Mouse (Mus musculus): ENCODE measurements at regions not wholly inside any gene's neighbourhood (a gene's known extent, or its start where the extent isn't known, plus 50 kb on each side); places are given as distances from the start of the nearest gene placed in this dataset.
"Not testable (repeated sequence)": the region's sequence is repeated elsewhere in the genome, so short reads cannot be mapped to it uniquely, and the experiment has no call there.

- in situ Hi-C loops (cut with MboI, MseI), result no loop called here
These were observed 156.2 kb downstream of the Enc1 start for GRCm38 (mm10) chr13:97396899-97397640.

DNA sequence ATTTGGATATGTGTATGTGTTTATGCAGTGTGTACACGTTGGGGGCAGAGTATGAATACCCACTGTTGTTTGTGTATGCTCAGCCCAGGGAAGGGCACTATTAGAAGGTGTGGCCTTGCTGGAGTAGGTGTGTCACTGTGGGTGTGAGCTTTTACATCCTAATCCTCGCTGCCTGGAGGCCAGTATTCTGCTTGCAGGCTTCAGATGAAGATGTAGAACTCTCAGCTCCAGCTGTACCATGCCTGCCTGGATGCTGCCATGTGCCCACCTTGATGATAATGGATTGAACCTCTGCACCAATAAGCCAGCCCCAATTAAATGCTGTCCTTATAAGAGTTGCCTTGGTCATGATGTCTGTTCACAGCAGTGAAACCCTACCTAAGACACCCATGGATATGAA lies 155.4 kb downstream of the Enc1 start:
- in situ Hi-C loops (cut with MboI, MseI), result not testable (repeated sequence)

DNA sequence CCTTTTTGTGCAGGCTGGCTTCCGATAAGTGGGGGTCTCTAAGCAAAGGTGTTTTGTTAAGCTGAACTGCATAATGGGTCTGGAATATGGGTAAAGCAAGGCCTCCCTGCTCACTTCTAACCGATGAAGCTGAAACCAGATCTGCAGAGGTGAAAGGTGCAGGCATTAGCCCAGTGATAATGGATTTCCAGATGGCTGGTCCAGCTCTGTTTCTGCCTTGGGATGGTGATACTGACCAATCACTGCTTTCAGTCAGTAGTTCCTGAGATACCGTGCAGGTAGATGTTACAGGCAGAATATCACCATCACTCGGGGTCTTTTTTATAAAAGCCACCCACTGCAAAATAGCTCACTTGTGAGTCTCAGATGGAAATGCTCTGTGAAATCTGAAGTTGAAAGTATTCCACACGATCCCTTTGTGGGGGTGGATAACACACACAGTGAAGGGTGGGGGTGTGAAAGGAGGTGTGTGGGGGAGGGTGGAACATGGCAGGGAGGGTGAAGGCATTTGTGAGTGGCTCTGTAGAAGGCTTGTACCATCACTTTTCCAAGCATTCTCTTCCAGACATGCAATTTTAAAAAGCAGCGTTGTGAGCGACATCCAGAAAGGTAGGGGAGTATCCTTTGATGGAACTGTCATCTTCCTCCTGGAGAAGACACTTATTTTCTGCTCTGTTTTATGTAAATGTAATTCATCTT lies 154.0 kb downstream of the Enc1 start:
- in situ Hi-C loops (cut with MboI, MseI), result no loop called here

DNA sequence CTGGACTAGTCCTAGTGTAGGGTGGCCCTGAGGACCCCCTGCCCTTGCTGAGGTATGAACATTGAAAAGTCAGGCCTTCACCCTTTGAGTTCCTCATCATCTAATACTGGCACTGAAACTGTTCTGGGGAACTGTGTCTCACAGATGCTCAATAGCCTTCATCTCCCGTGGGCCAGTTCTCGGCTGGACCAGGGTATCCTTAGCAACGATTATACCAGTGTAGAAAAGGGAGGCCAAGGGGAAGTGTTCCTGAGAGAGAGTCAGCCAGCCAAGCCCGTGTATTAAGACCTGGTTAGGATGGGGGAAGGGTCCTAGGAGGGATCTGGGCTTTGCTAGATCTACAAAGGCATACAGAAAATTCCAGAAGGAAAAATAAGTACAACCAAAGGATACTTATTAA lies 153.2 kb downstream of the Enc1 start:
- in situ Hi-C loops (cut with MboI, MseI), result no loop called here

DNA sequence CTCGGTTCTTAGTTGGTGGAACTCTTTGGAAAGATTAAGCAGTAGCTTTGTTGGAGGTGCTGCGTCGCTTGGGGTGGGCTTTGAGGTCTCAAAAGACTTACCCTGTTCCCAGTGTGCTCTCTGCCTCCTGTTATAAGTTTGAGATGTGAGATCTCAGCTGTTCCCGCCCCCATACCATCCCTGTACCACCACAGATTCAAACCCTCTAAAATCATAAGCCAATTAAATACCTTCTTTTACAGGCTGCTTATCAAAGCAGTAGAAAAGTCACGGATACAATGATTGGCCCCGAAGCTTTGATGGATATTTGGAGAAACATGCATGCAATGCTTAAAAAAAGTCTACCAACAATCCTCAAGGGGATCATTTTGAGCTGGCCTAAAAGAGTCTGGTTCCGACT lies 152.6 kb downstream of the Enc1 start:
- in situ Hi-C loops (cut with MboI, MseI), result no loop called here

DNA sequence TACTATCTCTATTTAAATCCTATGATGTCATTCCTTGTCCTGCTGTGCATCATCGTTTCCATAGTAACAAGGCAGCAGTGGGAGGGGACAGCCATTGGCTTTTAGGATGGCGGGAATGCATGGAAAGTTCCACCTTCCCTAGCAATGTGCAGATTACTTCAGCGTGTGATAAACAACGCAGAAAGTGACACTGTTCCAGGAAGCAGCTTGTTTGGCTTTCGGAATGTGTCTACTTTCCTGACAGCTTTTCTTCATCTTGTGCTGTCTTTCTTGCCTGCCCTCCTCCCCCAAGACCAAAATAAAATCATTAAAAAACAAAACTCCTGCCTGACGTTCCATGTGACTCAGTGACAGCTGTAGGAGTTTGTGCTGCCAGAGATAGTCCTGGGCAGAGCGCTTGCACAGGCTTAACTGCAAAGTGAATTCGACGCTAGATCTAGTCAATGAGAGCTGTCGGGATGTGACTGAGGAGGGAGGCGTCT lies 149.6 kb downstream of the Enc1 start:
- in situ Hi-C loops (cut with MboI, MseI), result no loop called here

- in situ Hi-C loops (cut with MboI, MseI), result no loop called here
These were observed 148.1 kb downstream of the Enc1 start for GRCm38 (mm10) chr13:97388851-97389479.

DNA sequence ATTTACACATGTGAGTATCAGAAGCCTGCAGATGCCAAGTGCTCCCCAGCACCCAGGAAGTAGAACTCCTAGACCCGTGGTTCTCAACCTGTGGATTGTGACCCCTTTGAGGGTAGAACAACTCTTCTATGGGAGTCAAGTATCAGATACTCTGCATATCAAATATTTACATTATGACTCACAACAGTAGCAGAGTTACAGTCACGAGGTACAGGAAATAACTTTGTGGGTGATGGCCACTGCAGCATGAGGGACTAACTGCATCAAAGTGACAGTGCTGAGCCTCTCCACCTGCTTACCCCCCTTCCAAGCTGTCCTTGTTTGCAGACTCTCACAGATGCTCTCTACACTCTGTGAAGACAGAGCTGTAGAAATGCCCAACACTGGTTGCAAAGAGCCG lies 145.6 kb downstream of the Enc1 start:
- in situ Hi-C loops (cut with MboI, MseI), result no loop called here

- in situ Hi-C loops (cut with MboI, MseI), result no loop called here
These were observed 144.6 kb downstream of the Enc1 start for GRCm38 (mm10) chr13:97385531-97385930.

GRCm38 (mm10) chr13:97384091-97384777 lies 143.3 kb downstream of the Enc1 start:
- in situ Hi-C loops (cut with MboI, MseI), result no loop called here

DNA sequence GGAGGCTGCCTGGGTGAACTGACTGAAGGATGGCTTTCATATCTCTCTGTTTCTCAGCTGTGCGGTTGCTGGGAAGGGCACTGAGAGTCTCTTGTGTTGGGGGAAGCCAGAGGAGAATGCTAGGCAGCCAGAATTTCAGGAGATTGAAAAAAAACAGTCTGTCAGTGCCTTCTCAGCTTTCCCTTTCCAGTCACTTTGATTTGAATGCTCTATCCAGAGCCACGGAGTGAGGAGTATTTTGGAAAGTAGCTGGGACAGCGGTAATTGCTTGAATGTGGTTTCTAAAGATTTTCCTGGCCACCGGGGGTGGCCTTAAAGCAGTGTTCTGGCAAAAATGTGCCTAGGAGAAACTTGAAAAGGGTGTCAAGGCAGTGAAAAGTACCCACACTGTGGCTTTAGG lies 142.4 kb downstream of the Enc1 start:
- in situ Hi-C loops (cut with MboI, MseI), result no loop called here

DNA sequence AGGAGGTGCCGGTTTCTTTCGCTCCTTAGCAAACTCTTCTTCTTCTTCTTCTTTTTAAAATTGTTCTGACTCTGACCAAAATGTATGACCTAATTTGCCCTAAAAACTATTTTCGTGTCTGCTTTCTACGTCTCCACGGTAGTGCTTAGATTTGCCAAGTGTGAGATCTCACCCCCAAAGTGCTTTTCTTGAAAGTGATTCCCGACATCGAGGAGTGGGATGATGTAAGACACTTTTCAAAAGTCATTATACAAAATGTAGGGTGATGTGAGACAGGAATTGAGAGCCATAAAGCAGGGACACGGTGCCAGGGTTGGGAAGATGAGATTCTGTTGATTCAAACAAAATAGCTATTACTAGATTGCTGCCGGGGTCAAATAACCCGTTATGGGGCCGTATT lies 139.5 kb downstream of the Enc1 start:
- in situ Hi-C loops (cut with MboI, MseI), result no loop called here

GRCm38 (mm10) chr13:97376232-97376523 lies 135.3 kb downstream of the Enc1 start:
- in situ Hi-C loops (cut with MboI, MseI), result no loop called here

GRCm38 (mm10) chr13:97375501-97376231 lies 134.8 kb downstream of the Enc1 start:
- in situ Hi-C loops (cut with MboI, MseI), result no loop called here

GRCm38 (mm10) chr13:97372348-97372747 lies 131.4 kb downstream of the Enc1 start:
- in situ Hi-C loops (cut with MboI, MseI), result loop anchor here (25.0 kb wide), 1 partner anchor 1035 kb away; no protein-coding TSS in a partner anchor

DNA sequence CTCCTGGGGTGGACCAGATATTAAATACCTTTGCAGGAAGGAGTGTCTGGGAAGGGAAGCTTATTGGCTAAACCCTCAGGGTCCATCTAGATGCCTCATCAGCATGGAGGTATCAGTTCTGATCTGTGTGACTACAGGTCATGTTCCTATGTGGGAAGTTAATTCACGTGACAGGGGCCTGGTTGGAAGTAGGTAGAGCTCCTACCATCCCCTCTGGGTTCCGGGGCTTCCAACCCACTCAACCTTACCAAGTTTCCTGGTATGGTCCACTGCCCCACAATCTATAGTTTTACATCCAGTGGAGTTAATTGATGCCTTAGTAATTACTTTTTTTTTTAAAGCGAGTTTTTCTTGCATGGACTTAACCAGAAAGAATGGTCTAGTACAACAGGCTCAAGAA lies 130.3 kb downstream of the Enc1 start:
- in situ Hi-C loops (cut with MboI, MseI), result loop anchor here (25.0 kb wide), 1 partner anchor 1034 kb away; no protein-coding TSS in a partner anchor

GRCm38 (mm10) chr13:97366723-97367122 lies 125.8 kb downstream of the Enc1 start:
- in situ Hi-C loops (cut with MboI, MseI), result loop anchor here (25.0 kb wide), 1 partner anchor 1029 kb away; no protein-coding TSS in a partner anchor

- in situ Hi-C loops (cut with MboI, MseI), result loop anchor here (25.0 kb wide), 1 partner anchor 1028 kb away; no protein-coding TSS in a partner anchor
These were observed 124.8 kb downstream of the Enc1 start for GRCm38 (mm10) chr13:97365557-97366244.

DNA sequence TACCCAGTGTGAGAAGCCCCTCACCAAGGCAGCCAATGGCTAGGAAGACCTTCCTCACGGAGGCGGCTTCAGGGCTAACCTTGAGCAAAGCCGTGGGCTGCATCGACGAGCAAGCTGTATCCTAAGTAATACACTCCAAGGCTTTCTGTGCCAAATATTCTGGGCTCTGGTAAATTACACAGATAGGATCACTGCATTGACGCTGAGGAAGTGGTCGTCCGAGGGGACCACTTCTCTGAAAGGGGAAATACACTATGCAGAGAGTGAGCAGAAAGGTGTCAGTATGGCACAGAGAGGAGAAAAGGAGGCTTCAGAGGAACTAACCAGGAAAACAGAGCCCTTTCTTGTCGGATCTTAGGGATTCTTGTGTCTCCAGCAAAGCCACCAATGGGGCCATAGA lies 124.1 kb downstream of the Enc1 start:
- in situ Hi-C loops (cut with MboI, MseI), result loop anchor here (25.0 kb wide), 1 partner anchor 1028 kb away; no protein-coding TSS in a partner anchor

GRCm38 (mm10) chr13:97363765-97364164 lies 122.9 kb downstream of the Enc1 start:
- in situ Hi-C loops (cut with MboI, MseI), result loop anchor here (25.0 kb wide), 1 partner anchor 1026 kb away; no protein-coding TSS in a partner anchor
